Mouse (Mus musculus) gastrocnemius, postnatal 36 days (tissue): Measurements from ENCODE around the gene Fxyd3. TPM values are rescaled to one million over a fixed set of nuclear protein-coding genes. Genes with fewer than 3 reads are reported as not detected.

ENCODE experiments used
- microRNA-seq, 2 experiments: library from miRNA; unstranded; fragments of <30 nt; microRNA quantifications; one replicate each; pipeline ENCODE4 v1.2.0; 2021
- total RNA-seq, 2 experiments: library from RNA; stranded (reverse); gene quantifications; 2 replicates each; pipeline ENCODE4 v1.2.3; 2021

The Fxyd3 gene
- total RNA-seq, 2 experiments from 2014 or later: 0.77 to 0.96 TPM

Small RNA genes lying within 50 kb of the gene (microRNA-seq; reads per million reads assigned to microRNA genes)
- gene Mir7050: 0 reads per million in 2 experiments

Other genes starting within 250 kb of the Fxyd3 start
- gene Ffar3, start 220.5 kb downstream of the Fxyd3 start, total RNA-seq: not detected
- not detected for gene Ffar1, start 215.1 kb downstream of the Fxyd3 start, total RNA-seq
- not detected for gene Cd22, start 196.4 kb downstream of the Fxyd3 start, total RNA-seq
- 1 to 10 TPM in 1 of 2 experiments, under 1 TPM in 1; 0.41 to 1.0 TPM for gene Mag, start 161.8 kb downstream of the Fxyd3 start, total RNA-seq
- not detected for gene Hamp2, start 152.0 kb downstream of the Fxyd3 start, total RNA-seq
- gene Hamp, start 132.7 kb downstream of the Fxyd3 start, total RNA-seq: not detected
- 10 to 100 TPM; 74.5 to 80.7 TPM for gene Usf2, start 119.9 kb downstream of the Fxyd3 start, total RNA-seq
- gene Lsr, start 103.2 kb downstream of the Fxyd3 start, total RNA-seq: under 1 TPM in 1 of 2 experiments, not detected in 1; 0.49 TPM
- not detected for gene Fam187b, start 102.9 kb downstream of the Fxyd3 start, total RNA-seq
- gene Fxyd5, start 34.2 kb downstream of the Fxyd3 start, total RNA-seq: 10 to 100 TPM in 1 of 2 experiments, 1 to 10 TPM in 1; 9.6 to 11.3 TPM
- 1 to 10 TPM; 1.7 to 1.8 TPM for gene Fxyd7, start 25.2 kb downstream of the Fxyd3 start, total RNA-seq
- 1,000 to 10,000 TPM in 1 of 2 experiments, 100 to 1,000 TPM in 1; 991 to 1,156 TPM for gene Fxyd1, start 19.5 kb downstream of the Fxyd3 start, total RNA-seq
- 1 to 10 TPM; 2.5 to 4.4 TPM for gene Lgi4, start 17.4 kb downstream of the Fxyd3 start, total RNA-seq
- 10 to 100 TPM; 14.1 to 15.9 TPM for gene Hpn, start 38.6 kb upstream of the Fxyd3 start, total RNA-seq
- gene Scn1b, start 50.3 kb upstream of the Fxyd3 start, total RNA-seq: 100 to 1,000 TPM; 835 to 915 TPM
- gene Gramd1a, start 79.2 kb upstream of the Fxyd3 start, total RNA-seq: 10 to 100 TPM; 36.2 to 45.2 TPM
- not detected for gene Scgb2b2, start 213.8 kb upstream of the Fxyd3 start, total RNA-seq
- gene Scgb1b2, start 215.1 kb upstream of the Fxyd3 start, total RNA-seq: not detected